Mouse (Mus musculus) brain, adult 2 months (tissue): ENCODE measurements around the gene Lbp.

ENCODE experiments used
- DNase-seq: peaks from one replicate; pipeline ENCODE4 v3.0.0; 2011; ENCODE audit warnings: low read depth, low spot score

Lbp gene

GRCm38 (mm10) chr2:158305948-158306695, at the start of gene Lbp:
Lbp (plus strand) TSS chr2:158306493.
- DNase-seq: no peak

GRCm38 (mm10) chr2:158256894-158257293, 49.4 kb upstream of the Lbp start:
- DNase-seq: peak; percentile 8

GRCm38 (mm10) chr2:158258005-158258418, 48.3 kb upstream of the Lbp start, which contains the start of gene Bpi:
Bpi (plus strand) TSS chr2:158258094.
- DNase-seq: no peak

GRCm38 (mm10) chr2:158258781-158259180, 47.5 kb upstream of the Lbp start:
- DNase-seq: peak; percentile 75

GRCm38 (mm10) chr2:158259498-158259897, 46.8 kb upstream of the Lbp start:
- DNase-seq: no peak

GRCm38 (mm10) chr2:158264877-158265276, 41.4 kb upstream of the Lbp start:
- peak; percentile 59 for DNase-seq

GRCm38 (mm10) chr2:158270017-158270416, 36.3 kb upstream of the Lbp start:
- no peak for DNase-seq

GRCm38 (mm10) chr2:158273646-158274045, 32.6 kb upstream of the Lbp start:
- DNase-seq: peak; percentile 31

GRCm38 (mm10) chr2:158275349-158275748, 30.9 kb upstream of the Lbp start:
- no peak for DNase-seq

GRCm38 (mm10) chr2:158275811-158276210, 30.5 kb upstream of the Lbp start:
- no peak for DNase-seq

GRCm38 (mm10) chr2:158276451-158276850, 29.8 kb upstream of the Lbp start:
- DNase-seq: no peak

GRCm38 (mm10) chr2:158276878-158277277, 29.4 kb upstream of the Lbp start:
- DNase-seq: no peak

- DNase-seq: no peak
Observed at GRCm38 (mm10) chr2:158279656-158280055, 26.6 kb upstream of the Lbp start.

- no peak for DNase-seq
Observed at GRCm38 (mm10) chr2:158281497-158282205, 24.6 kb upstream of the Lbp start.

- DNase-seq: peak; percentile 49
Observed at GRCm38 (mm10) chr2:158283136-158283535, 23.2 kb upstream of the Lbp start.

GRCm38 (mm10) chr2:158283771-158284170, 22.5 kb upstream of the Lbp start:
- DNase-seq: no peak

GRCm38 (mm10) chr2:158284571-158284970, 21.7 kb upstream of the Lbp start:
- peak; percentile 69 for DNase-seq

- peak; percentile 40 for DNase-seq
Observed at GRCm38 (mm10) chr2:158285655-158286054, 20.6 kb upstream of the Lbp start.

- peak; percentile 52 for DNase-seq
Observed at GRCm38 (mm10) chr2:158295700-158296099, 10.6 kb upstream of the Lbp start.

GRCm38 (mm10) chr2:158299203-158299602, 7.1 kb upstream of the Lbp start:
- no peak for DNase-seq

GRCm38 (mm10) chr2:158299731-158300130, 6.6 kb upstream of the Lbp start:
- no peak for DNase-seq

GRCm38 (mm10) chr2:158302807-158303206, 3.5 kb upstream of the Lbp start:
- no peak for DNase-seq

GRCm38 (mm10) chr2:158306696-158307049, 380 bp downstream of the Lbp start:
- DNase-seq: no peak
